Comparison of ENCODE assay signal across 9 mouse cellular contexts in genomic region chr2:26909387-26909784, GRCm38 (mm10). TPM values are rescaled to one million over a fixed set of nuclear protein-coding genes. Genes with fewer than 3 reads are reported as not detected.
DNase-seq lines count a peak whose midpoint lies in the region; ATAC-seq and TF ChIP-seq lines count a peak whose summit lies in the region.
"Had no signal": no experiment of that assay in that cellular context is flagged by ENCODE, and none has a peak within 500 bp of the region (broad histone marks: within the 10 kb centered on the region; RNA-seq: fewer than 3 reads in every experiment).

No protein-coding gene starts in this region.

- peaks cover 36% of the 10 kb centered on the region for H3K4me1 ChIP-seq in lung, embryonic 15.5 days
- H3K4me1 ChIP-seq in forebrain, embryonic 10.5 days, result peaks cover 47% of the 10 kb centered on the region
- peaks cover 24% of the 10 kb centered on the region for H3K4me1 ChIP-seq in limb, embryonic 14.5 days (ENCODE audit: control insufficient read depth, insufficient read depth, low read length)
- H3K4me1 ChIP-seq in stomach, embryonic 16.5 days (ENCODE audit: control insufficient read depth, insufficient read depth, low read length), result peaks cover 21% of the 10 kb centered on the region

- H3K9me3 ChIP-seq in lung, embryonic 15.5 days, result no peaks in the 10 kb centered on the region
- no peaks in the 10 kb centered on the region for H3K9me3 ChIP-seq in forebrain, embryonic 10.5 days
- H3K9me3 ChIP-seq in limb, embryonic 14.5 days (ENCODE audit: control insufficient read depth, low read length), result no peaks in the 10 kb centered on the region
- no peaks in the 10 kb centered on the region for H3K9me3 ChIP-seq in stomach, embryonic 16.5 days (replicated peaks; ENCODE audit: control insufficient read depth, low read length)

- H3K4me3 ChIP-seq in lung, embryonic 15.5 days, result peak overlapping the region; percentile 69
- peak overlapping the region; percentile 91 for H3K4me3 ChIP-seq in forebrain, embryonic 10.5 days
- peak overlapping the region; percentile 83 for H3K4me3 ChIP-seq in limb, embryonic 14.5 days (replicated peaks; ENCODE audit: low read length)
- H3K4me3 ChIP-seq in stomach, embryonic 16.5 days (replicated peaks; ENCODE audit: low read length), result peak overlapping the region; percentile 87

- ATAC-seq in lung, embryonic 15.5 days (ENCODE audit: borderline replicate concordance, extremely low read depth, low FRiP score, low TSS enrichment), result no peak
- ATAC-seq in limb, embryonic 14.5 days (ENCODE audit: low FRiP score, low read depth), result no peak
- ATAC-seq in stomach, embryonic 16.5 days (ENCODE audit: insufficient read depth, low FRiP score), result no peak

- peak overlapping the region; percentile 83 for H3K27ac ChIP-seq in lung, embryonic 15.5 days
- peak overlapping the region; percentile 92 for H3K27ac ChIP-seq in forebrain, embryonic 10.5 days
- no peak overlapping the region for H3K27ac ChIP-seq in limb, embryonic 14.5 days (replicated peaks; ENCODE audit: low read depth, low read length)
- H3K27ac ChIP-seq in stomach, embryonic 16.5 days (ENCODE audit: low read length), result peak overlapping the region; percentile 91; the same call in 1 of the 2 replicates

- H3K27me3 ChIP-seq in lung, embryonic 15.5 days, result no peaks in the 10 kb centered on the region
- no peaks in the 10 kb centered on the region for H3K27me3 ChIP-seq in forebrain, embryonic 10.5 days (ENCODE audit: poor library complexity, severe bottlenecking)
- no peaks in the 10 kb centered on the region for H3K27me3 ChIP-seq in limb, embryonic 14.5 days (ENCODE audit: control insufficient read depth, insufficient read depth, low read length)
- no peaks in the 10 kb centered on the region for H3K27me3 ChIP-seq in stomach, embryonic 16.5 days (ENCODE audit: control insufficient read depth, insufficient read depth, low read length)

- TF ChIP-seq POLR2A in limb, embryonic 14.5 days (IDR thresholded peaks at IDR 0.05; ENCODE audit: borderline replicate concordance, extremely low read depth, insufficient read depth, insufficient read length), result no peak

- DNase-seq in lung, postnatal 25 days (ENCODE audit: low spot score), result no peak
- no peak for DNase-seq in forebrain, embryonic 10.5 days (ENCODE audit: extremely low spot score, low spot score)
- no peak for DNase-seq in limb, embryonic 14.5 days (ENCODE audit: low spot score)
- DNase-seq in natural killer cell, adult 2 months (ENCODE audit: low spot score in 2 of 2), result no peak
- DNase-seq in layer of hippocampus, postnatal 36 days, result no peak
- DNase-seq: adrenal gland, adult 2 months; retina, postnatal 1 day had no signal

- peak overlapping the region; percentile 80 for H3K4me2 ChIP-seq in lung, embryonic 15.5 days
- peak overlapping the region; percentile 79 for H3K4me2 ChIP-seq in limb, embryonic 14.5 days (replicated peaks; ENCODE audit: low read depth, low read length, severe bottlenecking)
- peak overlapping the region; percentile 85 for H3K4me2 ChIP-seq in stomach, embryonic 16.5 days (ENCODE audit: low read depth, low read length)

- peak overlapping the region; percentile 78 for H3K9ac ChIP-seq in lung, embryonic 15.5 days
- H3K9ac ChIP-seq in limb, embryonic 14.5 days (ENCODE audit: low read depth, low read length, severe bottlenecking), result peak overlapping the region; percentile 95
- H3K9ac ChIP-seq in stomach, embryonic 16.5 days (ENCODE audit: low read length), result peak overlapping the region; percentile 80

- H3K36me3 ChIP-seq in lung, embryonic 15.5 days, result peaks cover 62% of the 10 kb centered on the region
- H3K36me3 ChIP-seq in forebrain, embryonic 10.5 days (replicated peaks), result peaks cover 80% of the 10 kb centered on the region
- H3K36me3 ChIP-seq in limb, embryonic 14.5 days (ENCODE audit: control insufficient read depth, insufficient read depth, low read length), result peaks cover 74% of the 10 kb centered on the region
- peaks cover 32% of the 10 kb centered on the region for H3K36me3 ChIP-seq in stomach, embryonic 16.5 days (ENCODE audit: control insufficient read depth, insufficient read depth, low read length)

RNA-seq across cellular contexts. Expression of gene Med22, which starts 1.1 kb away (rescaled TPM):
- 52.0 and 53.7 TPM in 2 replicates for polyA plus RNA-seq in lung, embryonic 15.5 days (2015; fragmentation: Nextera tagmentation; extraction: Ambion mirVana)
- polyA plus RNA-seq in forebrain, embryonic 10.5 days (2016; fragmentation: Nextera tagmentation; extraction: Ambion mirVana), result 112 and 118 TPM in 2 replicates
- 49.0 and 61.2 TPM in 2 replicates for polyA plus RNA-seq in limb, embryonic 14.5 days (2012; rRNA removed)
- 32.7 and 36.2 TPM in 2 replicates for polyA plus RNA-seq in limb, embryonic 14.5 days (2014; fragmentation: Nextera tagmentation; extraction: Ambion mirVana)
- 43.0 and 46.6 TPM in 2 replicates for polyA plus RNA-seq in stomach, embryonic 16.5 days (2015; fragmentation: Nextera tagmentation; extraction: Ambion mirVana)
- 10 to 100 TPM; 47.8 to 52.6 TPM for total RNA-seq in layer of hippocampus, postnatal 36 days (2021)

RNA-seq across cellular contexts. Expression of gene Rpl7a, which starts 1.2 kb away (rescaled TPM):
- polyA plus RNA-seq in lung, embryonic 15.5 days (2015; fragmentation: Nextera tagmentation; extraction: Ambion mirVana), result 614 and 640 TPM in 2 replicates
- 735 and 753 TPM in 2 replicates for polyA plus RNA-seq in forebrain, embryonic 10.5 days (2016; fragmentation: Nextera tagmentation; extraction: Ambion mirVana)
- 1,637 and 2,054 TPM in 2 replicates for polyA plus RNA-seq in limb, embryonic 14.5 days (2012; rRNA removed)
- 733 and 758 TPM in 2 replicates for polyA plus RNA-seq in limb, embryonic 14.5 days (2014; fragmentation: Nextera tagmentation; extraction: Ambion mirVana)
- 458 and 551 TPM in 2 replicates for polyA plus RNA-seq in stomach, embryonic 16.5 days (2015; fragmentation: Nextera tagmentation; extraction: Ambion mirVana)
- total RNA-seq in layer of hippocampus, postnatal 36 days (2021), result 100 to 1,000 TPM; 242 to 247 TPM

RNA-seq across cellular contexts. Expression of gene Surf6, which starts 6.7 kb away (rescaled TPM):
- 26.2 and 27.3 TPM in 2 replicates for polyA plus RNA-seq in lung, embryonic 15.5 days (2015; fragmentation: Nextera tagmentation; extraction: Ambion mirVana)
- polyA plus RNA-seq in forebrain, embryonic 10.5 days (2016; fragmentation: Nextera tagmentation; extraction: Ambion mirVana), result 34.4 and 37.1 TPM in 2 replicates
- 19.2 and 23.6 TPM in 2 replicates for polyA plus RNA-seq in limb, embryonic 14.5 days (2012; rRNA removed)
- polyA plus RNA-seq in limb, embryonic 14.5 days (2014; fragmentation: Nextera tagmentation; extraction: Ambion mirVana), result 14.1 and 15.3 TPM in 2 replicates
- polyA plus RNA-seq in stomach, embryonic 16.5 days (2015; fragmentation: Nextera tagmentation; extraction: Ambion mirVana), result 24.6 and 25.1 TPM in 2 replicates
- total RNA-seq in layer of hippocampus, postnatal 36 days (2021), result 10 to 100 TPM; 24.5 to 25.6 TPM

RNA-seq across cellular contexts. Expression of gene Surf2, which starts 6.8 kb away (rescaled TPM):
- polyA plus RNA-seq in lung, embryonic 15.5 days (2015; fragmentation: Nextera tagmentation; extraction: Ambion mirVana), result 37.6 and 38.3 TPM in 2 replicates
- polyA plus RNA-seq in forebrain, embryonic 10.5 days (2016; fragmentation: Nextera tagmentation; extraction: Ambion mirVana), result 54.9 and 55.1 TPM in 2 replicates
- 41.2 and 41.6 TPM in 2 replicates for polyA plus RNA-seq in limb, embryonic 14.5 days (2012; rRNA removed)
- 30.7 and 36.5 TPM in 2 replicates for polyA plus RNA-seq in limb, embryonic 14.5 days (2014; fragmentation: Nextera tagmentation; extraction: Ambion mirVana)
- polyA plus RNA-seq in stomach, embryonic 16.5 days (2015; fragmentation: Nextera tagmentation; extraction: Ambion mirVana), result 39.9 and 40.7 TPM in 2 replicates
- total RNA-seq in layer of hippocampus, postnatal 36 days (2021), result 10 to 100 TPM; 34.4 to 34.5 TPM

RNA-seq across cellular contexts. Expression of gene Surf1, which starts 6.9 kb away (rescaled TPM):
- polyA plus RNA-seq in lung, embryonic 15.5 days (2015; fragmentation: Nextera tagmentation; extraction: Ambion mirVana), result 52.4 and 56.8 TPM in 2 replicates
- 46.0 and 47.3 TPM in 2 replicates for polyA plus RNA-seq in forebrain, embryonic 10.5 days (2016; fragmentation: Nextera tagmentation; extraction: Ambion mirVana)
- 57.9 and 69.1 TPM in 2 replicates for polyA plus RNA-seq in limb, embryonic 14.5 days (2012; rRNA removed)
- polyA plus RNA-seq in limb, embryonic 14.5 days (2014; fragmentation: Nextera tagmentation; extraction: Ambion mirVana), result 51.2 and 59.7 TPM in 2 replicates
- polyA plus RNA-seq in stomach, embryonic 16.5 days (2015; fragmentation: Nextera tagmentation; extraction: Ambion mirVana), result 59.9 and 61.8 TPM in 2 replicates
- 10 to 100 TPM; 93.3 to 97.0 TPM for total RNA-seq in layer of hippocampus, postnatal 36 days (2021)
